Mouse (Mus musculus) embryonic facial prominence, embryonic 15.5 days (tissue): ENCODE results near the gene Prr19. TPM values are rescaled to one million over a fixed set of nuclear protein-coding genes. Genes with fewer than 3 reads are reported as not detected.

Source experiments
- ATAC-seq: fragments of 200-750 bp; cut with Nextera tagmentation; 2 replicates; pipeline ENCODE4 v1.8.0; 2017; ENCODE audit warnings: low read depth, moderate TSS enrichment; ENCODE audit not compliant: insufficient number of reproducible peaks, low FRiP score, low TSS enrichment
- H3K27ac ChIP-seq: fragments of 300-500 bp; sonication (generic); replicated peaks from 2 replicates; pipeline ENCODE4 v1.5.1; 2015; ENCODE audit warnings: mild to moderate bottlenecking, inconsistent platforms
- H3K27me3 ChIP-seq: fragments of 300-500 bp; sonication (generic); 2 replicates; pipeline ENCODE4 v1.6.1; 2015; ENCODE audit warnings: inconsistent platforms
- H3K36me3 ChIP-seq: fragments of 300-500 bp; sonication (generic); 2 replicates; pipeline ENCODE4 v1.6.1; 2015; ENCODE audit warnings: mild to moderate bottlenecking, inconsistent platforms
- H3K4me1 ChIP-seq: fragments of 300-500 bp; sonication (generic); 2 replicates; pipeline ENCODE4 v1.6.1; 2015; ENCODE audit warnings: inconsistent platforms
- H3K4me2 ChIP-seq: fragments of 300-500 bp; sonication (generic); replicated peaks from 2 replicates; pipeline ENCODE4 v1.6.1; 2015; ENCODE audit warnings: mild to moderate bottlenecking, inconsistent platforms
- H3K4me3 ChIP-seq: fragments of 300-500 bp; sonication (generic); replicated peaks from 2 replicates; pipeline ENCODE4 v1.5.1; 2015; ENCODE audit warnings: mild to moderate bottlenecking, inconsistent platforms
- H3K9ac ChIP-seq: fragments of 300-500 bp; sonication (generic); 2 replicates; pipeline ENCODE4 v1.6.1; 2015; ENCODE audit warnings: inconsistent platforms
- H3K9me3 ChIP-seq: fragments of 300-500 bp; sonication (generic); replicated peaks from 2 replicates; pipeline ENCODE4 v1.6.1; 2016; ENCODE audit warnings: inconsistent platforms
- WGBS: fragments of 180-500 bp; shearing (Covaris S2); methylation state at CpG from one replicate; pipeline ENCODE4 v1.1.7; 2015; 5-methylcytosine and 5-hydroxymethylcytosine counted together
- polyA plus RNA-seq: library from polyadenylated mRNA; unstranded; fragments of >200 nt; fragmentation: Nextera tagmentation; extraction: Ambion mirVana; gene quantifications from 2 replicates; pipeline ENCODE4 v1.2.1, GENCODE M21; 2015

Gene Prr19
- polyA plus RNA-seq, 1 experiment from 2014 or later: 0.65 TPM

- Histone ChIP-seq H3K4me3 (peak overlapping the region; percentile 86), H3K9ac (peak overlapping the region; percentile 37; the same call in 1 of the 2 replicates), H3K36me3 (peaks cover 10% of the 10 kb centered on the region), H3K27me3 (no peaks in the 10 kb centered on the region), H3K4me1 (peaks cover 74% of the 10 kb centered on the region), H3K4me2 (peak overlapping the region; percentile 80), H3K9me3 (no peaks in the 10 kb centered on the region), H3K27ac (peak overlapping the region; percentile 100)
- no peak for ATAC-seq
- 9% methylated on average over 4 of the region's 4 CpGs for WGBS
Measured at GRCm38 (mm10) chr7:25277998-25278340, 23.2 kb upstream of the Prr19 start.

GRCm38 (mm10) chr7:25278341-25279075 is 22.7 kb upstream of the Prr19 start:
- Histone ChIP-seq H3K4me1 (peaks cover 73% of the 10 kb centered on the region), H3K4me3 (peak overlapping the region; percentile 86), H3K9ac (peak overlapping the region; percentile 50), H3K9me3 (no peaks in the 10 kb centered on the region), H3K27me3 (no peaks in the 10 kb centered on the region), H3K4me2 (peak overlapping the region; percentile 80), H3K36me3 (peaks cover 4% of the 10 kb centered on the region), H3K27ac (peak overlapping the region; percentile 100)
- WGBS: under 1% methylated on average over 56 of the region's 60 CpGs
- peak; percentile 64 for ATAC-seq

GRCm38 (mm10) chr7:25279076-25279860 is 21.9 kb upstream of the Prr19 start:
- Histone ChIP-seq H3K9me3 (no peaks in the 10 kb centered on the region), H3K4me1 (peaks cover 73% of the 10 kb centered on the region), H3K27ac (peak overlapping the region; percentile 100), H3K36me3 (no peaks in the 10 kb centered on the region), H3K27me3 (no peaks in the 10 kb centered on the region), H3K4me3 (peak overlapping the region; percentile 86), H3K9ac (peak overlapping the region; percentile 26), H3K4me2 (peak overlapping the region; percentile 80)
- under 1% methylated on average over 41 of the region's 49 CpGs for WGBS
- ATAC-seq: peak; percentile 46

- Histone ChIP-seq H3K4me2 (peak overlapping the region; percentile 80), H3K4me3 (peak overlapping the region; percentile 86), H3K9ac (peak overlapping the region; percentile 26), H3K36me3 (peaks cover 4% of the 10 kb centered on the region), H3K9me3 (no peaks in the 10 kb centered on the region), H3K27me3 (no peaks in the 10 kb centered on the region), H3K4me1 (peaks cover 73% of the 10 kb centered on the region), H3K27ac (peak overlapping the region; percentile 100)
- 0% methylated on average over 6 of the region's 6 CpGs for WGBS
- ATAC-seq: peak; percentile 45
Measured at GRCm38 (mm10) chr7:25279861-25280791, 21.1 kb upstream of the Prr19 start.

GRCm38 (mm10) chr7:25281166-25281733 is 20.0 kb upstream of the Prr19 start:
- Histone ChIP-seq H3K4me3 (peak overlapping the region; percentile 86), H3K9me3 (no peaks in the 10 kb centered on the region), H3K4me2 (peak overlapping the region; percentile 80), H3K9ac (peak overlapping the region; percentile 23; the same call in 1 of the 2 replicates), H3K27me3 (no peaks in the 10 kb centered on the region), H3K27ac (peak overlapping the region; percentile 100), H3K4me1 (peaks cover 62% of the 10 kb centered on the region), H3K36me3 (peaks cover 15% of the 10 kb centered on the region)
- WGBS: 16% methylated on average over 12 of the region's 12 CpGs
- ATAC-seq: no peak

- H3K4me1 ChIP-seq: peaks cover 55% of the 10 kb centered on the region
- H3K9me3 ChIP-seq: no peaks in the 10 kb centered on the region
- peaks cover 22% of the 10 kb centered on the region for H3K36me3 ChIP-seq
- H3K27ac ChIP-seq: peak overlapping the region; percentile 100
- peak overlapping the region; percentile 86 for H3K4me3 ChIP-seq
- H3K27me3 ChIP-seq: no peaks in the 10 kb centered on the region
- H3K9ac ChIP-seq: peak overlapping the region; percentile 69
- peak; percentile 83 for ATAC-seq
- under 1% methylated on average over 88 of the region's 108 CpGs for WGBS
- peak overlapping the region; percentile 80 for H3K4me2 ChIP-seq
Measured at GRCm38 (mm10) chr7:25281734-25282601, 19.2 kb upstream of the Prr19 start.

- no peaks in the 10 kb centered on the region for H3K9me3 ChIP-seq
- peak overlapping the region; percentile 100 for H3K27ac ChIP-seq
- H3K36me3 ChIP-seq: peaks cover 30% of the 10 kb centered on the region
- ATAC-seq: no peak
- H3K27me3 ChIP-seq: no peaks in the 10 kb centered on the region
- H3K9ac ChIP-seq: peak overlapping the region; percentile 69
- WGBS: 0% methylated on average over 26 of the region's 36 CpGs
- peaks cover 47% of the 10 kb centered on the region for H3K4me1 ChIP-seq
- peak overlapping the region; percentile 86 for H3K4me3 ChIP-seq
- H3K4me2 ChIP-seq: peak overlapping the region; percentile 80
Measured at GRCm38 (mm10) chr7:25282731-25283211, 18.4 kb upstream of the Prr19 start.

GRCm38 (mm10) chr7:25283637-25284036 is 17.6 kb upstream of the Prr19 start:
- peak overlapping the region; percentile 80 for H3K4me2 ChIP-seq
- peak overlapping the region; percentile 100 for H3K27ac ChIP-seq
- H3K4me3 ChIP-seq: peak overlapping the region; percentile 86
- no peaks in the 10 kb centered on the region for H3K27me3 ChIP-seq
- 4% methylated on average over 5 of the region's 5 CpGs for WGBS
- H3K4me1 ChIP-seq: peaks cover 44% of the 10 kb centered on the region
- H3K9me3 ChIP-seq: no peaks in the 10 kb centered on the region
- peak overlapping the region; percentile 69 for H3K9ac ChIP-seq
- peaks cover 39% of the 10 kb centered on the region for H3K36me3 ChIP-seq
- no peak for ATAC-seq

- peak overlapping the region; percentile 100 for H3K27ac ChIP-seq
- H3K9me3 ChIP-seq: no peaks in the 10 kb centered on the region
- H3K4me1 ChIP-seq: peaks cover 44% of the 10 kb centered on the region
- peak overlapping the region; percentile 69 for H3K9ac ChIP-seq
- peak overlapping the region; percentile 80 for H3K4me2 ChIP-seq
- ATAC-seq: no peak
- peaks cover 44% of the 10 kb centered on the region for H3K36me3 ChIP-seq
- peak overlapping the region; percentile 86 for H3K4me3 ChIP-seq
- WGBS: 57% methylated on average over 2 of the region's 2 CpGs
- H3K27me3 ChIP-seq: no peaks in the 10 kb centered on the region
Measured at GRCm38 (mm10) chr7:25284171-25284570, 17.0 kb upstream of the Prr19 start.
